Mouse (Mus musculus): ENCODE measurements around the gene Pmel. TPM values are rescaled to one million over a fixed set of nuclear protein-coding genes. Genes with fewer than 3 reads are reported as not detected.
"Not testable (repeated sequence)": the region's sequence is repeated elsewhere in the genome, so short reads cannot be mapped to it uniquely, and the experiment has no call there.

The Pmel gene
- polyA plus RNA-seq, 2 experiments from 2014 or later, result 4.8 TPM

GRCm38 (mm10) chr10:128702328-128703007 lies 1.5 kb upstream of the Pmel start:
- no peak for ATAC-seq

GRCm38 (mm10) chr10:128704491-128705316 lies 709 bp downstream of the Pmel start, which contains the start of gene Cdk2:
Cdk2 (minus strand) TSS chr10:128705031.
- peak; percentile 91 for ATAC-seq

GRCm38 (mm10) chr10:128705317-128705693 lies 1.3 kb downstream of the Pmel start:
- peak; percentile 42 for ATAC-seq

GRCm38 (mm10) chr10:128711318-128711717 lies 7.3 kb downstream of the Pmel start:
- ATAC-seq, result not testable (repeated sequence)

GRCm38 (mm10) chr10:128715559-128716537 lies 11.9 kb downstream of the Pmel start:
- ATAC-seq, result peak; percentile 76

GRCm38 (mm10) chr10:128725466-128725865 lies 21.5 kb downstream of the Pmel start:
- ATAC-seq, result peak; percentile 15

- ATAC-seq, result no peak
Measured at GRCm38 (mm10) chr10:128728059-128728458, 24.1 kb downstream of the Pmel start.

- peak; percentile 51 for ATAC-seq
Measured at GRCm38 (mm10) chr10:128731002-128731433, 27.0 kb downstream of the Pmel start.

GRCm38 (mm10) chr10:128731992-128732391 lies 28.0 kb downstream of the Pmel start:
- no peak for ATAC-seq

GRCm38 (mm10) chr10:128737435-128737834 lies 33.4 kb downstream of the Pmel start:
- ATAC-seq, result no peak

- ATAC-seq, result no peak
Measured at GRCm38 (mm10) chr10:128740296-128740695, 36.3 kb downstream of the Pmel start.

GRCm38 (mm10) chr10:128742616-128743015 lies 38.6 kb downstream of the Pmel start:
- no peak for ATAC-seq

GRCm38 (mm10) chr10:128743235-128743634 lies 39.2 kb downstream of the Pmel start:
- no peak for ATAC-seq

- no peak for ATAC-seq
Measured at GRCm38 (mm10) chr10:128743791-128744191, 39.8 kb downstream of the Pmel start.

- ATAC-seq, result no peak
Measured at GRCm38 (mm10) chr10:128744211-128744610, 40.2 kb downstream of the Pmel start.

GRCm38 (mm10) chr10:128744680-128745601 lies 40.9 kb downstream of the Pmel start, which contains the start of gene Dgka:
Dgka (minus strand) TSS chr10:128744855.
- ATAC-seq, result peak; percentile 26

GRCm38 (mm10) chr10:128745946-128746613 lies 42.1 kb downstream of the Pmel start:
- peak; percentile 64 for ATAC-seq

GRCm38 (mm10) chr10:128746972-128747645 lies 43.1 kb downstream of the Pmel start:
- no peak for ATAC-seq

GRCm38 (mm10) chr10:128747646-128748251 lies 43.8 kb downstream of the Pmel start, which contains the start of gene Pym1:
Pym1 (plus strand) TSS chr10:128747889.
- ATAC-seq, result peak; percentile 27
